Mouse (Mus musculus): Measurements from ENCODE around the gene Kcnab1. TPM values are rescaled to one million over a fixed set of nuclear protein-coding genes. Genes with fewer than 3 reads are reported as not detected.

Kcnab1 gene
- polyA plus RNA-seq, 1 experiment from 2014 or later, result 0.18 TPM

- DNase-seq (no peak), ATAC-seq (no peak)
- no peaks in the 10 kb centered on the region for H3K4me1 ChIP-seq (ENCODE audit: insufficient read depth)
- 67% methylated on average over 2 of the region's 2 CpGs for WGBS (ENCODE audit: insufficient replicate concordance)
- no peak overlapping the region for H3K9ac ChIP-seq (replicated peaks)
- no peak for TF ChIP-seq CTCF (IDR thresholded peaks at IDR 0.05; ENCODE audit: low read depth)
- no peak for TF ChIP-seq EP300 (IDR thresholded peaks at IDR 0.05; ENCODE audit: low read depth)
- no peaks in the 10 kb centered on the region for H3K9me3 ChIP-seq (ENCODE audit: low read length)
- H3K4me3 ChIP-seq (ENCODE audit: low read depth, low read length), result no peak overlapping the region
- H3K27me3 ChIP-seq (ENCODE audit: insufficient read depth, low read length), result no peaks in the 10 kb centered on the region
- H3K4me2 ChIP-seq (ENCODE audit: low read depth, low read length), result no peak overlapping the region
- no peak overlapping the region for H3K27ac ChIP-seq (ENCODE audit: low read depth)
- no peaks in the 10 kb centered on the region for H3K36me3 ChIP-seq (replicated peaks; ENCODE audit: insufficient read depth, low read length)
These were observed 179.8 kb downstream of the Kcnab1 start for GRCm38 (mm10) chr3:65288994-65289393.

- no peak overlapping the region for H3K4me3 ChIP-seq (ENCODE audit: low read depth, low read length)
- 74% methylated on average over 4 of the region's 4 CpGs for WGBS (ENCODE audit: insufficient replicate concordance)
- H3K4me2 ChIP-seq (ENCODE audit: low read depth, low read length), result no peak overlapping the region
- H3K9me3 ChIP-seq (ENCODE audit: low read length), result no peaks in the 10 kb centered on the region
- ATAC-seq (no peak), DNase-seq (no peak)
- H3K36me3 ChIP-seq (replicated peaks; ENCODE audit: insufficient read depth, low read length), result no peaks in the 10 kb centered on the region
- no peaks in the 10 kb centered on the region for H3K4me1 ChIP-seq (ENCODE audit: insufficient read depth)
- no peak overlapping the region for H3K27ac ChIP-seq (ENCODE audit: low read depth)
- no peak for TF ChIP-seq CTCF (IDR thresholded peaks at IDR 0.05; ENCODE audit: low read depth)
- no peak for TF ChIP-seq EP300 (IDR thresholded peaks at IDR 0.05; ENCODE audit: low read depth)
- no peaks in the 10 kb centered on the region for H3K27me3 ChIP-seq (ENCODE audit: insufficient read depth, low read length)
- no peak overlapping the region for H3K9ac ChIP-seq (replicated peaks)
These were observed 187.8 kb downstream of the Kcnab1 start for GRCm38 (mm10) chr3:65296996-65297395.

GRCm38 (mm10) chr3:65299205-65299604 is 190.0 kb downstream of the Kcnab1 start:
- Histone ChIP-seq H3K4me2 (ENCODE audit: low read depth, low read length) (no peak overlapping the region), H3K4me1 (ENCODE audit: insufficient read depth) (no peaks in the 10 kb centered on the region), H3K36me3 (replicated peaks; ENCODE audit: insufficient read depth, low read length) (no peaks in the 10 kb centered on the region), H3K27ac (ENCODE audit: low read depth) (no peak overlapping the region), H3K4me3 (ENCODE audit: low read depth, low read length) (no peak overlapping the region), H3K27me3 (ENCODE audit: insufficient read depth, low read length) (no peaks in the 10 kb centered on the region), H3K9me3 (ENCODE audit: low read length) (no peaks in the 10 kb centered on the region), H3K9ac (replicated peaks) (no peak overlapping the region)
- ATAC-seq, result no peak
- 75% methylated on average over 4 of the region's 4 CpGs for WGBS (ENCODE audit: insufficient replicate concordance)
- DNase-seq, result no peak
- TF ChIP-seq EP300 (IDR thresholded peaks at IDR 0.05; ENCODE audit: low read depth) (no peak), CTCF (IDR thresholded peaks at IDR 0.05; ENCODE audit: low read depth) (no peak)

GRCm38 (mm10) chr3:65301531-65301930 is 192.3 kb downstream of the Kcnab1 start:
- ATAC-seq (no peak), DNase-seq (no peak)
- Histone ChIP-seq H3K9me3 (ENCODE audit: low read length) (no peaks in the 10 kb centered on the region), H3K4me3 (ENCODE audit: low read depth, low read length) (no peak overlapping the region), H3K27ac (ENCODE audit: low read depth) (no peak overlapping the region), H3K9ac (replicated peaks) (no peak overlapping the region), H3K4me2 (ENCODE audit: low read depth, low read length) (no peak overlapping the region), H3K36me3 (replicated peaks; ENCODE audit: insufficient read depth, low read length) (no peaks in the 10 kb centered on the region), H3K27me3 (ENCODE audit: insufficient read depth, low read length) (no peaks in the 10 kb centered on the region), H3K4me1 (ENCODE audit: insufficient read depth) (no peaks in the 10 kb centered on the region)
- 42% methylated on average over 3 of the region's 3 CpGs for WGBS (ENCODE audit: insufficient replicate concordance)
- TF ChIP-seq EP300 (IDR thresholded peaks at IDR 0.05; ENCODE audit: low read depth) (no peak), CTCF (IDR thresholded peaks at IDR 0.05; ENCODE audit: low read depth) (no peak)

GRCm38 (mm10) chr3:65302559-65302958 is 193.4 kb downstream of the Kcnab1 start:
- ATAC-seq (no peak), DNase-seq (no peak)
- H3K9me3 ChIP-seq (ENCODE audit: low read length), result no peaks in the 10 kb centered on the region
- no peak overlapping the region for H3K27ac ChIP-seq (ENCODE audit: low read depth)
- no peak for TF ChIP-seq EP300 (IDR thresholded peaks at IDR 0.05; ENCODE audit: low read depth)
- TF ChIP-seq CTCF (IDR thresholded peaks at IDR 0.05; ENCODE audit: low read depth), result no peak
- H3K4me1 ChIP-seq (ENCODE audit: insufficient read depth), result no peaks in the 10 kb centered on the region
- H3K27me3 ChIP-seq (ENCODE audit: insufficient read depth, low read length), result no peaks in the 10 kb centered on the region
- H3K36me3 ChIP-seq (replicated peaks; ENCODE audit: insufficient read depth, low read length), result no peaks in the 10 kb centered on the region
- WGBS (ENCODE audit: insufficient replicate concordance), result 38% methylated on average over 5 of the region's 5 CpGs
- no peak overlapping the region for H3K4me2 ChIP-seq (ENCODE audit: low read depth, low read length)
- H3K9ac ChIP-seq (replicated peaks), result no peak overlapping the region
- H3K4me3 ChIP-seq (ENCODE audit: low read depth, low read length), result no peak overlapping the region

- no peak for ATAC-seq
- no peak overlapping the region for H3K9ac ChIP-seq (replicated peaks)
- no peaks in the 10 kb centered on the region for H3K9me3 ChIP-seq (ENCODE audit: low read length)
- no peak overlapping the region for H3K27ac ChIP-seq (ENCODE audit: low read depth)
- H3K4me2 ChIP-seq (ENCODE audit: low read depth, low read length), result no peak overlapping the region
- H3K27me3 ChIP-seq (ENCODE audit: insufficient read depth, low read length), result no peaks in the 10 kb centered on the region
- 63% methylated on average over 6 of the region's 6 CpGs for WGBS (ENCODE audit: insufficient replicate concordance)
- DNase-seq, result no peak
- H3K4me3 ChIP-seq (ENCODE audit: low read depth, low read length), result no peak overlapping the region
- no peaks in the 10 kb centered on the region for H3K36me3 ChIP-seq (replicated peaks; ENCODE audit: insufficient read depth, low read length)
- no peaks in the 10 kb centered on the region for H3K4me1 ChIP-seq (ENCODE audit: insufficient read depth)
- TF ChIP-seq EP300 (IDR thresholded peaks at IDR 0.05; ENCODE audit: low read depth), result no peak
- TF ChIP-seq CTCF (IDR thresholded peaks at IDR 0.05; ENCODE audit: low read depth), result no peak
These were observed 206.7 kb downstream of the Kcnab1 start for GRCm38 (mm10) chr3:65315837-65316236.

- H3K36me3 ChIP-seq (replicated peaks; ENCODE audit: insufficient read depth, low read length), result no peaks in the 10 kb centered on the region
- H3K9ac ChIP-seq (replicated peaks), result no peak overlapping the region
- TF ChIP-seq EP300 (IDR thresholded peaks at IDR 0.05; ENCODE audit: low read depth) (no peak), CTCF (IDR thresholded peaks at IDR 0.05; ENCODE audit: low read depth) (no peak)
- no peaks in the 10 kb centered on the region for H3K27me3 ChIP-seq (ENCODE audit: insufficient read depth, low read length)
- H3K9me3 ChIP-seq (ENCODE audit: low read length), result no peaks in the 10 kb centered on the region
- no peak overlapping the region for H3K4me3 ChIP-seq (ENCODE audit: low read depth, low read length)
- no peak for ATAC-seq
- H3K4me1 ChIP-seq (ENCODE audit: insufficient read depth), result no peaks in the 10 kb centered on the region
- no peak for DNase-seq
- H3K27ac ChIP-seq (ENCODE audit: low read depth), result no peak overlapping the region
- no peak overlapping the region for H3K4me2 ChIP-seq (ENCODE audit: low read depth, low read length)
These were observed 207.6 kb downstream of the Kcnab1 start for GRCm38 (mm10) chr3:65316738-65317137.

Measured in liver, postnatal 0 days (tissue).